Mouse (Mus musculus): ENCODE data around the gene Atoh8. TPM values are rescaled to one million over a fixed set of nuclear protein-coding genes. Genes with fewer than 3 reads are reported as not detected.

Atoh8 gene
- polyA plus RNA-seq, 1 experiment from 2014 or later = 9.6 TPM

DNA sequence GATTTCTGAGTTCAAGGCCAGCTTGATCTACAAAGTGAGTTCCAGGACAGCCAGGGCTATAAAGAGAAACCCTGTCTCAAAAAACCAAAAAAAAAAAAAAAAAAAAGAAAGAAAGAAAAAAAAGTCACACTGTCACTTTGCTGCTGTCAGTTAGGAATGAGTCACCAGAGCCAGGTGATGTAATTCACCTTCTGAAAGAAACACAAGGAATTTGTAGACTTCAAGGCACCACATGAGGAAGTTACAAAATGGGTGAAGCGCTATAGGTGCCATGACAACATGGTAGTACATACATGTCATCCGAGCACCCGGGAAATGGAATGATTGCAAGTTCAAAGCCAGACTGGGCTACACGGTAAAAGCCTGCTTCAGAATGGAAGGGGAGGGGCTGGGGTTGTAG is 14.6 kb upstream of the Atoh8 start:
- H3K4me1 ChIP-seq (replicated peaks; ENCODE audit: control insufficient read depth, insufficient read depth, low read length) = no peaks in the 10 kb centered on the region
- H3K4me2 ChIP-seq (replicated peaks; ENCODE audit: low read depth, low read length) = no peak overlapping the region
- H3K27ac ChIP-seq (ENCODE audit: low read depth, low read length) = no peak overlapping the region
- no peak for ATAC-seq (ENCODE audit: low FRiP score)
- H3K9me3 ChIP-seq (ENCODE audit: control insufficient read depth, low read length) = no peaks in the 10 kb centered on the region
- 88% methylated on average over 4 of the region's 4 CpGs for WGBS
- no peaks in the 10 kb centered on the region for H3K27me3 ChIP-seq (ENCODE audit: control insufficient read depth, insufficient read depth, low read length)
- DNase-seq (ENCODE audit: low spot score) = no peak
- H3K4me3 ChIP-seq (ENCODE audit: low read depth, low read length) = no peak overlapping the region
- H3K9ac ChIP-seq (ENCODE audit: low read depth, low read length) = no peak overlapping the region
- H3K36me3 ChIP-seq (ENCODE audit: control insufficient read depth, insufficient read depth, low read length) = no peaks in the 10 kb centered on the region

DNA sequence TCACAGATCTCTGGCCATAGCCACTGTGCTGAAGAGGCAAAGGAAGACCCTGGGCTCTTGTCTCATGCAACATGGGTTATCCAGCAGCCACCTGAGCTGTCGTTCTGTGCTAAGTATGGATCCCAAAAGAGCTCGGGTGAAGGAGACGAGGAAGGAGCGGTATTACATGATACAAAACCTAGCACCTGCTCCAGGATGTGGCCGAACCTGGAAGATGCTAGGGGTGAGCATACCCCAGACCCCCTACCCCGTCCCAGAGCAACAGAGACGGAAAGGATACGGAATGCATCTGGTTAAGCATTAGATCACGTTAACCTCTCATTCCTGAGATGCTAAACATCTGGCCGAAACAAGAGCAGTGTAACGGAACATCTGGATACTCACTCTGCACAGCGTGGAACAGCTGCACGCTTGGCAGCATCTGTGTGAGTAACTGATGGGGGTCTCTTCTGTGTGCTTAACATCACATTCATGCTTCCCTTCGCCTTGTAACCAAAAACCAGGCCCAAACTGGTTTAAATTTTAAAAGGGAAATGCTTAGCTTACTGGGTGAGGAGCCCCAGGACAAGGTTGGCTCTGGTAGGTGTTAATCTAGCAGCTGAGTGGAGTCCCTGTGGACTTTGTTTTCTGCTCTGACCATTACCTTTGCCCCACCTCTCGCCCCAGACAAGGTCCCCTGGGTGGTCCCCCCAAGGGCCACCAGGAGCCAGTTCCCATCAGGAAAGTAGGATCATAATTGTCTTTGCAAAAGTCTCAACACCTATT is 13.0 kb upstream of the Atoh8 start:
- no peaks in the 10 kb centered on the region for H3K9me3 ChIP-seq (ENCODE audit: control insufficient read depth, low read length)
- H3K27ac ChIP-seq (ENCODE audit: low read depth, low read length) = no peak overlapping the region
- no peaks in the 10 kb centered on the region for H3K4me1 ChIP-seq (replicated peaks; ENCODE audit: control insufficient read depth, insufficient read depth, low read length)
- WGBS = 68% methylated on average over 15 of the region's 15 CpGs
- no peak overlapping the region for H3K9ac ChIP-seq (ENCODE audit: low read depth, low read length)
- H3K27me3 ChIP-seq (ENCODE audit: control insufficient read depth, insufficient read depth, low read length) = no peaks in the 10 kb centered on the region
- no peak for ATAC-seq (ENCODE audit: low FRiP score)
- H3K4me3 ChIP-seq (ENCODE audit: low read depth, low read length) = no peak overlapping the region
- no peaks in the 10 kb centered on the region for H3K36me3 ChIP-seq (ENCODE audit: control insufficient read depth, insufficient read depth, low read length)
- no peak for DNase-seq (ENCODE audit: low spot score)
- no peak overlapping the region for H3K4me2 ChIP-seq (replicated peaks; ENCODE audit: low read depth, low read length)

DNA sequence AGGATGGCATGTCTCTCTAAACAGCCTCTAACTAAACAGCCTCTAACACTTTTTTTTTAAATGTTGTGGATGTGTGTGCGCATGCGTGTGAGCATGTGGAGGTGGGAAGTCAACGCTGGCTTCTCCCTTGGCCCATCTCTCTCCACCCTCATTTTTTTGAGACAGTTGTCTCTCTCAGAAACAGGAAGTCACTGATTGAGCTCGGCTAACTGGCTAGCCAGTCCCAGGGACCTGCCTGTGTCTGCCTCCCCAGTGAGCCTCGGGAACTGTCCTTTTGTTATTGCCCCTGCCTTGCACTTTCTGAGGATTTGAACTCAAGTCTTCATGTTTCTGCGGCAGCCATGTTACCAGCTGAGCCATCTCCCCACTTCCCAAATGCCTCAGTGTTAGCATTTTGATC is 10.9 kb upstream of the Atoh8 start:
- no peaks in the 10 kb centered on the region for H3K36me3 ChIP-seq (ENCODE audit: control insufficient read depth, insufficient read depth, low read length)
- H3K27me3 ChIP-seq (ENCODE audit: control insufficient read depth, insufficient read depth, low read length) = no peaks in the 10 kb centered on the region
- H3K27ac ChIP-seq (ENCODE audit: low read depth, low read length) = no peak overlapping the region
- DNase-seq (ENCODE audit: low spot score) (no peak), ATAC-seq (ENCODE audit: low FRiP score) (no peak)
- H3K4me3 ChIP-seq (ENCODE audit: low read depth, low read length) = no peak overlapping the region
- no peak overlapping the region for H3K9ac ChIP-seq (ENCODE audit: low read depth, low read length)
- WGBS = 85% methylated on average over 6 of the region's 6 CpGs
- H3K9me3 ChIP-seq (ENCODE audit: control insufficient read depth, low read length) = no peaks in the 10 kb centered on the region
- no peaks in the 10 kb centered on the region for H3K4me1 ChIP-seq (replicated peaks; ENCODE audit: control insufficient read depth, insufficient read depth, low read length)
- no peak overlapping the region for H3K4me2 ChIP-seq (replicated peaks; ENCODE audit: low read depth, low read length)

DNA sequence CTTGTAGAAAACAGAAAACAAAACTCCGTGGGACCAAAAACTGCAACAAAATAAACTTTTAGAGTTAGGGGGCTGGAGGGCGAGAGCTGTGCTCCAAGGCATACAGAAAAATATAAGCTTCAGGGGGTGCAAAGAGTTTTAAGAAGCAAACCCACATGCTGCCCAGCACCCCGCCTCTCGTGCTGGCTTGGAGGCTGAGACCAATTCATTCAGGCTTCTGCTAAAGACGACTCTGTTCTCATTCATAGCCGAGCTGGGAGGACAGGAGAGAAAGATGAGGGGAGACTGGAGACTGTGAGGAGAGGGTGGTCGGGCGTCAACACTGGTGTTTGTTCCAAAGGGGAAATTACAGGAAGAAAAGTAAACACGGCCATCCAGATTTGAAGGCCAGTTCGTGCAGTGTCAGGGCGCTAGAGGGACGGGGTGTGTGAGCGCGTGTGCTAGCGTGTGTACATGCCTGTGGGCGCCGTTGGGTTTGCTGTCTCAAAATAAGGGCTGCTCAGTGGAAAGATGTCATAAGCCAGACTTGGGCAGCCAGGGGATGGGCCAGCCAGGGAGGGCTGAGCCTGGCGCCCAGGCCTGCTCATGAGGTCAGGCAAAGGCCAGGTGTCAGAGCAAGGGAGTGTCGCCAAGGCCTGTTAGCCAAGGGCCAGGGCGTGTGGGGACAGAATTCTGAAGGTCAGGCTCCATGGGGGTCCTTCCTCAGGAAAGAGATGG is 9.3 kb upstream of the Atoh8 start:
- Histone ChIP-seq H3K4me3 (ENCODE audit: low read depth, low read length) (no peak overlapping the region), H3K9me3 (ENCODE audit: control insufficient read depth, low read length) (no peaks in the 10 kb centered on the region), H3K9ac (ENCODE audit: low read depth, low read length) (no peak overlapping the region), H3K27ac (ENCODE audit: low read depth, low read length) (no peak overlapping the region), H3K36me3 (ENCODE audit: control insufficient read depth, insufficient read depth, low read length) (no peaks in the 10 kb centered on the region), H3K27me3 (ENCODE audit: control insufficient read depth, insufficient read depth, low read length) (no peaks in the 10 kb centered on the region; the same call in 1 of the 2 replicates), H3K4me1 (replicated peaks; ENCODE audit: control insufficient read depth, insufficient read depth, low read length) (no peaks in the 10 kb centered on the region), H3K4me2 (replicated peaks; ENCODE audit: low read depth, low read length) (no peak overlapping the region)
- WGBS = 59% methylated on average over 20 of the region's 20 CpGs
- ATAC-seq (ENCODE audit: low FRiP score) (no peak), DNase-seq (ENCODE audit: low spot score) (no peak)

DNA sequence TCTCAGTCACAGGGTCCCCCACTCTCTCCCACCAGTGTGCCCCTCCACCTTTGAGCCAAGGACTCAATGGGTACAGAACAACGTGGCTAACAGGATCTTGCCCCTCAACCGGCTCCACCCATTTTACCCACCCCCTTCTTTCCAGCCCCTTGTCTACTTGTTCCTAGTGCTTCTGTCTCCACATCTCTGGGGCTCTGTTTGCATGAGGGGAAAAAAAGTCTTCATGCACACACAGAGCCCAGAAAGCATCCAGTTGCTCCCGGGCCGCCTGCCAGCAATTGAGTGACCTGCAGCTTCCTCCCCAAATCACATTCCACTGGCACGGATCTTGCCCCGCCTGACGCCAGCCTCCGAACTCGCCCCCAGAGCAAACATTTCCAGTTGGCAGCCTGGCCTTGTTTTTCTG is 8.8 kb upstream of the Atoh8 start:
- Histone ChIP-seq H3K27ac (ENCODE audit: low read depth, low read length) (no peak overlapping the region), H3K27me3 (ENCODE audit: control insufficient read depth, insufficient read depth, low read length) (no peaks in the 10 kb centered on the region; the same call in 1 of the 2 replicates), H3K36me3 (ENCODE audit: control insufficient read depth, insufficient read depth, low read length) (no peaks in the 10 kb centered on the region), H3K4me1 (replicated peaks; ENCODE audit: control insufficient read depth, insufficient read depth, low read length) (no peaks in the 10 kb centered on the region), H3K9ac (ENCODE audit: low read depth, low read length) (no peak overlapping the region), H3K4me3 (ENCODE audit: low read depth, low read length) (no peak overlapping the region), H3K9me3 (ENCODE audit: control insufficient read depth, low read length) (no peaks in the 10 kb centered on the region), H3K4me2 (replicated peaks; ENCODE audit: low read depth, low read length) (no peak overlapping the region)
- no peak for ATAC-seq (ENCODE audit: low FRiP score)
- WGBS = 42% methylated on average over 9 of the region's 9 CpGs
- DNase-seq (ENCODE audit: low spot score) = no peak

DNA sequence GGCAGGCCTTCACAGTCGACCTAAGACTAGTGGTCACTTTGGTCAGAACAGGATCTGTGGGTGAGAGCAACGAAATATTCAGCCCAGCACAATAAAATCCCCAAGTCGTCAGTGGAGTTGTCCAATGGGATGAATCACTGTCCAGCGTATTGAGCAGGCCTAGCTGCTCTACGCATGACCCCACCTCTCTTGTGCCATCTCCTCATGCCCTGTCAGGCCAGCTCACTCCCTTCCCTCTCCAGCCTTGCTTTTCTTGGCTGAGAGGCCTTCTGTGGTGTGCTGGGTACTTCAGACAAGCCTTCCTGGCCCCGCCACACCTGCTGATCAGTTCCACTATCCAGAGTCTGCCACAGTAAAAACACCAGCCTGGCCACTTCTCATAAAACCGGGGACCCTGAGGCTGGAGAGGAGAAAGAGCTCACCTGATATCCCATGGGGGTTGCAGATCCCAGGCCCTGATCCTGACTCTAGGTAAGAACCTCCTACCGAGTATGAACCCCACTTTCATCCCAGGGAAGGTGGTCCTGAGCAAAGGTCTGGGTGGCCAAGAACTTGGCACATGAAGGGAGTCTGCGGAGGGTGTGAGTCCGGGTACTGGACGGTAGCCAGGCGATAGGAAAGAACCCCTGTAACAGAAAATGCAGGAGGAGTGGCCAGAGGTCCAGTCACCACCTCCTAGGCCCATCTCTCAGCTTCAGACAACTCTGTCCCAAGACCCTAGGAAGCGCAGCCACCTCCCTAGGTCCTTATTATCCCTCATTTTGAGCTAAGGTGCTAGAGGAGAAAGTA is 7.3 kb upstream of the Atoh8 start:
- no peaks in the 10 kb centered on the region for H3K36me3 ChIP-seq (ENCODE audit: control insufficient read depth, insufficient read depth, low read length)
- H3K9me3 ChIP-seq (ENCODE audit: control insufficient read depth, low read length) = no peaks in the 10 kb centered on the region
- H3K4me1 ChIP-seq (replicated peaks; ENCODE audit: control insufficient read depth, insufficient read depth, low read length) = no peaks in the 10 kb centered on the region
- no peak overlapping the region for H3K9ac ChIP-seq (ENCODE audit: low read depth, low read length)
- peaks cover 5% of the 10 kb centered on the region; the same call in 1 of the 2 replicates for H3K27me3 ChIP-seq (ENCODE audit: control insufficient read depth, insufficient read depth, low read length)
- WGBS = 87% methylated on average over 13 of the region's 13 CpGs
- ATAC-seq (ENCODE audit: low FRiP score) = no peak
- H3K27ac ChIP-seq (ENCODE audit: low read depth, low read length) = no peak overlapping the region
- DNase-seq (ENCODE audit: low spot score) = no peak
- H3K4me2 ChIP-seq (replicated peaks; ENCODE audit: low read depth, low read length) = no peak overlapping the region
- no peak overlapping the region for H3K4me3 ChIP-seq (ENCODE audit: low read depth, low read length)

DNA sequence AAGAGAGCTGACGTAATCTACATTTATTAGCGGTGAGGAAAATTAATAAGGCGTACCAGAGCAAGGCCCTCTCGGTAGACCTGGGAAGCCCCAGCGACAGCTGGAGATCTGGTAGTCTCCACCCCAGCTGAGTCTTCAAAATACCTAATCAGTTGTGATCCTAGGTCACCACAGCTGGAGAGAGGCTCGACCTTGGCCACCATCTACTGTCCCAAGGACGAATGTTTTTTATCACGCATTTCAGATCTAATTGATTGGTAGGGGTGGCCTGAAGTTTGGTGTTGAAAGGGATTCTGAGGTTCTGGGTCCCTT is 6.4 kb upstream of the Atoh8 start:
- DNase-seq (ENCODE audit: low spot score) = no peak
- Histone ChIP-seq H3K27ac (ENCODE audit: low read depth, low read length) (no peak overlapping the region), H3K36me3 (ENCODE audit: control insufficient read depth, insufficient read depth, low read length) (no peaks in the 10 kb centered on the region), H3K4me3 (ENCODE audit: low read depth, low read length) (no peak overlapping the region), H3K4me1 (replicated peaks; ENCODE audit: control insufficient read depth, insufficient read depth, low read length) (0 out of 2 replicates have a peak, but pooled peaks cover 1% of the 10 kb centered on the region), H3K9ac (ENCODE audit: low read depth, low read length) (no peak overlapping the region), H3K4me2 (replicated peaks; ENCODE audit: low read depth, low read length) (no peak overlapping the region), H3K27me3 (ENCODE audit: control insufficient read depth, insufficient read depth, low read length) (peaks cover 6% of the 10 kb centered on the region; the same call in 1 of the 2 replicates), H3K9me3 (ENCODE audit: control insufficient read depth, low read length) (no peaks in the 10 kb centered on the region)
- WGBS = 35% methylated on average over 8 of the region's 8 CpGs
- no peak for ATAC-seq (ENCODE audit: low FRiP score)

DNA sequence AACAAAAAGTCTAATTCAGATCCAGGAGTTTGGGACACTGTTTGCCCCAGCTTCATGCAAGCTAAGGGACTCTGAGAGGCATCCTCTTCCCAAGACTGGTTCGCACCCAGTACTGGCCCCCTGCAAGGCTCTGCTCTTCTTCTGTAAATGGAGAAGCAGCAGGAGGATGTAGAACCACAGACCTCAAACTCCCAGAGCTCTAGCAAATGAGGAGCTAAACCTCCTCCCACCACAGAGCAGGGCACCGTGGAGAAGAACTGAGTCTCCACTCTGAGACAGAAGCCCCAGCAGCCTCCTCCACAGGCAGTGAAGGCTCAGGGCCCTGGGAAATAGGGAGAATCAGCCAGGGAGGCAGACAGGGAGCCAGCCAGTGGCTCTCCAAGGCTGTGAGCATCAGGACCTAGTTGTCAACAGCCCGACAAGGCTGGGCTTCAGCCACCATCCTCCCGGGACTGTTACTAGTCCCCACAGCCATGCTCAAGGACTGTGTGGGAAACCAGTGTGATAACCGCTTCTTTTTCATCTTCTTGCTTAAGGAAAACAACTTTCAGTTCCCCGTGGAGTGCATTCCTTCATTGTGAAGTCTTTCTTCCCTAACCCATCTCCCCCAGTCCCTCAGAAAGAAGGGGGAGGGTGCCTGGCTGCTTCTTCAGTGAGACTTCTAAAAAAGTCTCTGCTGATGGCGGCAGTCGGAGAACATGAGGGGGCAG is 5.9 kb upstream of the Atoh8 start:
- Histone ChIP-seq H3K4me1 (replicated peaks; ENCODE audit: control insufficient read depth, insufficient read depth, low read length) (0 out of 2 replicates have a peak, but pooled peaks cover 3% of the 10 kb centered on the region), H3K27ac (ENCODE audit: low read depth, low read length) (no peak overlapping the region), H3K9me3 (ENCODE audit: control insufficient read depth, low read length) (no peaks in the 10 kb centered on the region), H3K27me3 (ENCODE audit: control insufficient read depth, insufficient read depth, low read length) (peaks cover 11% of the 10 kb centered on the region; the same call in 1 of the 2 replicates), H3K4me3 (ENCODE audit: low read depth, low read length) (no peak overlapping the region), H3K4me2 (replicated peaks; ENCODE audit: low read depth, low read length) (no peak overlapping the region), H3K36me3 (ENCODE audit: control insufficient read depth, insufficient read depth, low read length) (no peaks in the 10 kb centered on the region), H3K9ac (ENCODE audit: low read depth, low read length) (no peak overlapping the region)
- DNase-seq (ENCODE audit: low spot score) (no peak), ATAC-seq (ENCODE audit: low FRiP score) (no peak)
- WGBS = 16% methylated on average over 8 of the region's 8 CpGs
